Mouse (Mus musculus) brain, embryonic 18.5 days (tissue): ENCODE measurements around the gene Troap.

Source experiments
- DNase-seq: peaks from one replicate; pipeline ENCODE4 v3.0.0-alpha.2; 2012; ENCODE audit warnings: low read depth, low spot score

The Troap gene

DNA sequence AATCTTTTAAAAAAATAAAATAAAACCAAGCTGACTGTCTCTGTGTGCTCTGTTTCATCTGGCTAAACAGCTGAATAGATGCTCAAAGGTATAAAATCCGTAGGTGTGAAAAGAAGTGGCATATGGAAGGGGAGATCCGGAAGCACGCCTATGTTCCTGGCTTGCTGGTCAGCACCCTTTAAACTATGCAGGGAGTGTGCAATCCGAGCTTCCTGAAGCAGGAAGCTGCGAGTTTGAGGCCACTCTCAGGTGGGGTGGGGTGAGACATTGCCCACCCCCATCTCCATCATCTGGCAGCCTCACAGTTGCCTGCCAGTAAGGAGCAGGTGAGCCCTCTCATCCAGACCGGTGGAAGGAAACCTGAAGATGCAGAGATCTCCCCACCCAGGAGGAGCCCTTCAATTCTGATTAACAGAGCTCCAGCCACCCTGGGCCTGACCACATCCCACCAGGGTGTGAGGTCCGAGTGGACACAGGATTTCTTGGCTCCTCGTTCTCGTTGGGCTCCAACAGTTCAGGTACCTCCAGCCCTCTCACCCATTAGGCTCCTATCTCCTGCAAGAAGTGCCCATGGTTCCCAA, at the start of gene Troap:
Troap (plus strand) TSS at position 557 of the 581 bp plus-strand sequence.
- no peak for DNase-seq

- DNase-seq, result peak; percentile 46
These were observed 49.6 kb upstream of the Troap start for GRCm38 (mm10) chr15:99024668-99025314.

GRCm38 (mm10) chr15:99025414-99025813, 49.0 kb upstream of the Troap start:
- no peak for DNase-seq

- DNase-seq, result no peak
These were observed 48.1 kb upstream of the Troap start for GRCm38 (mm10) chr15:99026259-99026658.

DNA sequence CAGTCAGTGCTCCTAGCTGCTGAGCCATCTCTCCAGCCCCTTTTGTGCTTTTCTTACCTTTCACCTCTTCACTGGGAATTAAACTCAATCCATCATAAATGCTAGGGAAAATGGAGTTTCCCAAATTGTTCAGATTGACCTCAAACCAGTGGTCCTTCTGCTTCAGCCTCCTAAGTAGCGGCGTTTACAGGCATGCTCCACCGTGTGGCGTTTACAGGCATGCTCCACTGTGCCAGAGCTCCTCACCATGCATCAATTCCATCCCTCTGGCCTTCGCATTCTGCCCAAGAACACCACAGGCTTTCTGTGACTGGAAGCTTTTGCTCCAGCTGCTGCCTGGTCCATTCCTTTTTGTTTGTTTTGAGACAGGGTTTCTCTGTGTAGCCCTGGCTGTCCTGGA, 47.3 kb upstream of the Troap start:
- DNase-seq, result no peak

DNA sequence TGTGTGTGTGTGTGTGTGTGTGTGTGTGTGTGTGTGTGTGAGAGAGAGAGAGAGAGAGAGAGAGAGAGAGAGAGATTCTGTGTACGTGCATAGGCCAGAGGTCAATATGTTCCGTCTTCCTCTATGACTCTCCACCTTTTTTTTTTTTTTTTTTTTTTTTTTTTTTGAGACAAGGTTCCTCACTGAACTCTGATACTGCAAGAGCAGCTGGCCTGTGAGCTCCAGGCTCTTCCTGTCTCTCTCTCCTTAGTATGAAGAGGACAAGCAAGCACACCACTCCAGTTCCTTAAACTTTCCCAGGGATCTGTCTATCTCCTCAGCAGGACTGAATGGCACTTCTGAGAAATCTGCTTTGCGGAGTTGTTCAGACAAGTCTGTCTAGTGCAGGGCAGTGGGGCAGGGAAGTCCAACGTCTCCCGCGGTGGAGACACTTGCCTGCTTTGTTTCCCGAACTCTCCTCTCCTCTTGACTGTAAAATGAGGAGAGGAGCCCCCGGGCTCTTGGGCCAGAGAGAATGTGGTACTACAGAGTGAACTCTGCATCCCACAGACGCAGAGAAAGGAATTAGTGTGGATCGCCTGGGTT, 45.4 kb upstream of the Troap start:
- no peak for DNase-seq

DNA sequence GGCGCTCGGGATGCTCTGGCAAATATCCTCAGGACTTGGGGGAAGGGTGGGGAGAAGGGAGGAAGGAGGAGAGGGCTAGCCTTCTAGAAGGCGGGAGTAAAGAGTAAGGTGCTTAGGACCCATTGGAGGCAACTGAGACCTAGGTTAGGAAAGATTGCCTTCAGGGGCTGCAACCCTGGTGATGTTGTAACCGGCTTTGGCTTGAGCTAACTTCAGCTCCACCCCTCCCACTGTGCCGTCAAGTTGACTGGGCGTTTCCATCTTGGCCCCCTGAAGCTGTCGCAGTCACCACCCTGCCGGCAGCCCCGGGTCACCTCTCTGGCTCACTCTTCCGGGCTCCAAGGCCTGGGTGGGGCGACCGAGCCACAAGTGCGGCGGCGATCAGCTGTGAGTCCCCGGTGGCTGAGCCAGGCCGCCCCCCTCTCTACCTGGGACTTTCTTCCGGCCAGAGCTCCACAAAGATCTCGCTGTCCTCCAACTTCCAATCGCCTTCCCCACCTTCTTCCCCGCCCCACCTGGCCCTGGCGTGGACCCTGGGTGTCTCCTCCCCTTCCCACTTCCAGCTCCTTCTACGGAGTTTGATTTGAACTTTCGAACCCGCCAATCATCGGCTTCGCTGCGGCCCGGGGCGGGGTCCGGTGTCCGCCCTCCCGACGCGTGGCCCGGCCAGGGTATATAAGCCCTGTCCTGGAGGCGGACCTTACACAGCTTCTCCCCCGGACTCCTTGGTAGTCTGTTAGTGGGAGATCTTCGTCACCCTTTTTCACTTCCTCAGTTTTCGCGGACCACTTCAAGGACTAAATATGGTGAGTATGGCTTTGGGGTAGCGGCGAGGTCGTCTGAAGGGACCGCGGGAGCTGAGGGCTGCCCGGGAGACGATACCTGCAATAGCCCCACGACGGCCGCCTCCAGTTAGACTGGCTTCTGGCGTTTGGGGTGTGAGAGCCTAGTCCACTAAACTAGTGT, 44.5 kb upstream of the Troap start, which contains the start of gene Tuba1c:
Tuba1c (plus strand) TSS at position 273 of the 966 bp plus-strand sequence.
- no peak for DNase-seq

DNA sequence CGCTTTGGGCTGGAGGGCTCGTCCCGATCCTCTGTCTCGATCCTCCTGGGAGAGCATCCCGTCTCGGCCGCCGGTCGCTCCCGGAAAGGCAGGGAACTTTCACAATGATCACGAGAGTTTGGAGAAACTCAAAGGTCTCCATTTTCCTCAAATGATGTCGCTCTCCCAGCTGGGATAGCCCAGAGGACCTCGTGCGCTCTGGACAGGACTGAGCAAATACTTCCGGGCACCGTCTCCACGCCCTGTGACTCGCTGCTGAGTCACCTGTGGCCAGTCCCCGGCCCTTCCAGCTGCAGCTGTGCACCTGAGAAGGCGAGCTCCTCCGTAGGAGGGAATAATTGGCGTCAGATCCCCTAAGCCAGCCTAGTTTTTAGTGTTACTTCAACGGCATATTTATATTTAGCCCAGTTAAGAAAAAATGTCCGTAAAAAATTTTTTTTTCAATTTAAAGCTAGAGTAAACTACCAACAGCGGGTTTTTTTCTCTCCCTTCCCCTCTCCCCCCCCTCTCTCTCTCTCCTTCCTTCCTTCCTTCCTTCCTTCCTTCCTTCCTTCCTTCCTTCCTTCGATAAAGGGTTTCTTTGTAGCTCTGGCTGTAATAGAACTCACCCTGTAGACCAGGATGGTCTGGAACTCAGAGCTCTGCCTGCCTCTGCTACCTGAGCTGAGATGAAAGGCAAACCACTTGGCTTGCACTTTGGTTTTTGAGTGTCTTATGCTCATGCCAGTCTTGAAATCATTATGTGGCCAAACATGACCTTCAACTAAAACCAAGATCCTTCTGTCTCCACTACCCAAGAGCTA, 43.6 kb upstream of the Troap start:
- DNase-seq, result no peak

DNA sequence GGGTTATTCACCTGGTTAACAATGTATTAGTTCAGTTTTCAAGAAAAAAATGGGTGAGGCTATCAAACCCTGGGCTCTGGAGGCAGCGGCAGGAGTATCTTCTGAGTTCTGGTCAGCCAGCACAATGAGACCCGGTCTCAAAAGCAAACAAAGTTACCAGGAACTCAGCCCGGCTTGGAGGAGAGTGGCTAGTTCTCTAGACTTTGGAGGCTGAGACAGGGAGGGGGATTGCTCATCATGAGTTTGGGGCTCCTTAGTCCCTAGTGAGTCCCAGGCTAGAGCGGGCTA, 43.0 kb upstream of the Troap start:
- no peak for DNase-seq

DNA sequence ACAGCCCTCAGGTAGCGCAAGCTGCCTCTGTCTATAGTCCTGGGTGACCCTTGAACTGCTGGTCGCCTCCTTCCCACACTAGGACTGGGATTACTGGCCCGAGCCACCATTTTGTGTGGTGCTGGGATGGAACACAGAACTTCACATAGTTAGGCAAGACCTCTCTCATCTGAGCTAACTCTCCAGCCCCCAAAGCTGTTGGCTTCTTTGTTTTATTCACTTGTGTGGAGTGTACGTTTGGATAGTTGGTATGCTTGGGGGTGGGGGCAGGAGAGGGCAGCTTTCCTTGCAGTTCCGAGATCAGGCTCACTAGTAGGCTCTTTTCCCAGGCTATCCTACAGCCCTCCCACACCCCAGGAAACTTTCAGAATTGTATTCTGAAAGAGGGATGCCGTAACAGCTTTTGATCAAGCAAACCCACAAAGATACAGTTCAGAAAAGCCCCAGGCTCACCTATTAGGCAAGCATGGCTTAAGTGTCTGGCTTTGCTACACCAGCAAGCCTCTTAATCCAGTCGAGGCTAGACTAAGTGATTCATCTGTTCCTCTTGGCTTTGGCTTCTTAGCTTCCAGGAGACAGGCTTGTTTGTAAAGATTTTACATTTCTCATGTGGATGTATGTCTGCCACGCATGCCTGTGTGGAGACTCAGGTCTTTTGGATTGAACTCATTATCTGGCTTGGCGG, 42.2 kb upstream of the Troap start:
- DNase-seq, result no peak

- no peak for DNase-seq
These were observed 41.6 kb upstream of the Troap start for GRCm38 (mm10) chr15:99032726-99033250.

- no peak for DNase-seq
These were observed 40.7 kb upstream of the Troap start for GRCm38 (mm10) chr15:99033498-99034270.

DNA sequence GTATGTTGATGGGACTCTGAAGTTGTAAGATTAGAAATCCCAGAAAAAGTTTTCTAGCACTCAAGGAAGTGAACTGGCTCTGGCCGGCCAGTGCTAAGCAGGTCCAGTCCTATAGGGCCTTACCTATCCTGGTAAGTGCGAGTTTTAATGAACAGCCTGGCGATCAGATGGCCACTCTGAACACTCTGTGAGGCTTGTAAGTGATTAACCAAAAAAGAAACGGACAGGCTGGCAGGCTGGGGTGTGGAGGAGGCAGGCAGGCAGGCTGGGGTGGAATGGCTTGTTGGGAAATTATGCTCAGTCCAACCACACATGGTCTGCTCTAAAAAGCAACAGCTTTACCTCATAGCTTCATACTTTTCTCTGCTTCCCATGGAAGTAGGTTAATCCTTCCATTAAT, 38.9 kb upstream of the Troap start:
- no peak for DNase-seq

- no peak for DNase-seq
These were observed 38.0 kb upstream of the Troap start for GRCm38 (mm10) chr15:99036249-99036905.

- DNase-seq, result no peak
These were observed 36.4 kb upstream of the Troap start for GRCm38 (mm10) chr15:99038025-99038424.

DNA sequence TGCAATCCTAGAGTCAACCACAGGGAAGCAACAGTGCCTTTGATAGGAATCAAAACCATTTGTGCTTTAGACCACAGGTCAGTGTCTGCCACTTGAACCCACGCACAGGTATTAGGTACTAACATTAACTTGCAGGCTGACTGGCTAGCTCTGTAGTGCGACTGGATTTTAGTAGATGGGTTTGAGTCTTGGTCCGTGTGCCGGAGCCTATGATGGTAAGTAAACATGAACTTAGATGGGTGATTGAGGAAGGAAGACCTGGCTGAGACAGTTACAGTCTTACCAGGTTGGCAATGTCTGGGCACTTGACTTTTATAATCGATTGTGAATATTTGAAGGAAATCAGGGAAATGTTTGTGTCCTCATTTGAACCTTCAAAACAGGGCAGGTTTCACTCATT, 35.6 kb upstream of the Troap start:
- no peak for DNase-seq

DNA sequence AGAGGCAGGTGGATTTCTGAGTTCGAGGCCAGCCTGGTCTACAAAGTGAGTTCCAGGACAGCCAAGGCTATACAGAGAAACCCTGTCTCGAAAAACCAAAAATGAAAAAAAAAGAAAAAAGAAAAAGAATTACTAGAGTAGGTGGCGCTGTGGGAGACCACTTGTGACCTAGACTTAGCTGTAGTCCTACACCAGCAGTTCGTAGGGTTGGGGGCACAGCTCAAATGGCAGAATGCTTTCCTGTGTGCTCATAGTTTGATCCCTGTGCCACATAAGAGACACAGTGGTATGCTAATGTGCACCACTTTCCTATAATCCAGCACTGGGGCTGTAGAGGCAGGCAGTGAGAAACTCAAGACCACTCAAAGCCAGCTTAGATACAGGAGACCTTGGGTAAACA, 35.1 kb upstream of the Troap start:
- DNase-seq, result no peak

DNA sequence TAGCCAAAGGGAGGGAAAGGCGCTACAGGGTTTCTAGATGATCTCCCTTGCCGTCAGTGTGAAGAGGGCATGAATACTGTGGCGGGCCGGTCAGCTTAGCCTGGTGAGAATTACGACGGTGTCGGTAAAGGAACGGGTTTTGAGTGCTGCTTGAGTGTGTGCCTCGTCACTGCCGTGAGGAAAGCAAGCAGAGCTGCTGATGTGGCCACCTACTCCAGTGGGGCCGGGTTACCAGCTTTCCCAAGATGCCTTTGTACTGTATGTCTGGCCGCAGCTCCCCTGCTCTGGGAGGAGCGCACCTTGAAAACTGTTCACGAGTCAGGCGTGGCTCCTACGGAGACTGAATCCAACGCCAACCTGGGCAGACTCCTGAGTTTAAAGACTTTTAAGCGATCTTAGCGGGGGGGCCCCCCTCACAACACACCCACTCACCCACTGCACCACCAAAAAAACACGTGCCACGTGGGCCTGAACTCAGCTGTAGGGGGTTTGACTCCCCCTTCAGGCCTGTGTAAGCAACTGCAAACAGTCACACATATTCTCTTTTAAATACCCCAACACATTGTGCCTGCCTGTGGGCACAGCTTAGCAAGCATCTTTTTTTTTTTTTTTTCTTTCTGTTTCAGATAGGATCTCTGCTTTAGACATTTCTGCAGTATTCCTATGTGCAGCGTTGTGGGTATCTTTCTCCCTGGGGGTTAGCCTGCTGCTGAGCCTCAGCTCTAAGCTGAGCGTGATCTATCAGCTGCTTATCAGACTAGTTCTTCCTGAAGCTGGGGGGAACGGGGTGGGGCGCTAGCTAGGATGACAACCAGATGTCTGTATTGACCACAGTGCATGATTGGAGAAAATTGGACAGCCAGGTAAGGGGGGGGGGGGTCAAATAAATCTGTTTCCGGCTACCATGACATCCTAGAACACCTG, 34.1 kb upstream of the Troap start:
- no peak for DNase-seq
